Mouse (Mus musculus) adrenal gland (tissue): ENCODE measurements around the gene Trim7.
"Not testable (repeated sequence)": the region's sequence is repeated elsewhere in the genome, so short reads cannot be mapped to it uniquely, and the experiment has no call there.

Source experiments
- intact Hi-C: fragments of 180-260 bp; cut with DNase I; formaldehyde crosslinking; loops from one replicate; pipeline ENCODE4 v1.15.1; 2025

The Trim7 gene

GRCm38 (mm10) chr11:48821299-48821698 lies 4.6 kb upstream of the Trim7 start:
- intact Hi-C loops = not testable (repeated sequence)

- intact Hi-C loops = no loop called here
These were observed 3.0 kb upstream of the Trim7 start for GRCm38 (mm10) chr11:48822768-48823512.

DNA sequence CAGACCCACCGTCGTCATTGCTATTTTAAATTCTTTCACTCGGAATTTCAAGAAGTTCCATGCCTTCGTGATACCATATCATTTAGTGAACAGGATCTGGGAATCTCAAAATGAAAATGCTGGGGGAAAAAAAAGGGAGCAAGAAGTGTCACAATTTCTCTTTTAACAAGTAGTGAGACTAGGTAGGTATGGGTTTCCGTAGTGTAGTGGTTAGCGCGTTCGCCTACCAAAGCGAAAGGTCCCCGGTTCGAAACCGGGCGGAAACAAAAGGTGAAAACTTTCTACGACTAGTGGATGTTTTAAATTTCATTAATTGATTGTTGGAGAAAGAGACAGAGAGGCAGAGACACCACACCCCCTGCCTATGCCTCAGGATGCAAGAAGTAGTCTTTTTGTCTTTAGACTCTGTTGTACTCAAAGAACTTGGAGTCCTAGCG lies 2.4 kb upstream of the Trim7 start:
- intact Hi-C loops = no loop called here

GRCm38 (mm10) chr11:48824311-48824830 lies 1.6 kb upstream of the Trim7 start:
- intact Hi-C loops = no loop called here

- intact Hi-C loops = no loop called here
These were observed 784 bp downstream of the Trim7 start for GRCm38 (mm10) chr11:48826752-48827096.

- intact Hi-C loops = no loop called here
These were observed 2.0 kb downstream of the Trim7 start for GRCm38 (mm10) chr11:48827926-48828325.

DNA sequence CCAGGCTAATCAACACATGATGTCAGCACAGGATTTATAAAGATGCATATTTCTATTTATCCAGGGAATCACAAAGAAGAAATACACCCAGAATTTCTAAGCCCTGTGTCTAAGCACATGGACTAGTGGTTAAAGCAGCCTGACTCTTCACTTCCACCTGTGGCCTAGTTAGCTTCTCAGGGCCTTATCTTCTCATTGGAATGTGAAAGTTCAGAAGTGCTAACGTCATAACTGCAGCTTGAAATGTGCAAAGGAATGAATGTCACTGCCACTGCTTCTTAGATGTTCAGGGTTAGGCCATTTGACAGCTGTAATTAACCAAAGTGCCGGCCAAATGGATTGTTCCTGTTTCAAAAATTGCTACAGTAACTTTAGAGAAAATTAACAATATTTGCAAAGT lies 4.3 kb downstream of the Trim7 start:
- intact Hi-C loops = no loop called here

- intact Hi-C loops = no loop called here
These were observed 5.3 kb downstream of the Trim7 start for GRCm38 (mm10) chr11:48831273-48831672.

DNA sequence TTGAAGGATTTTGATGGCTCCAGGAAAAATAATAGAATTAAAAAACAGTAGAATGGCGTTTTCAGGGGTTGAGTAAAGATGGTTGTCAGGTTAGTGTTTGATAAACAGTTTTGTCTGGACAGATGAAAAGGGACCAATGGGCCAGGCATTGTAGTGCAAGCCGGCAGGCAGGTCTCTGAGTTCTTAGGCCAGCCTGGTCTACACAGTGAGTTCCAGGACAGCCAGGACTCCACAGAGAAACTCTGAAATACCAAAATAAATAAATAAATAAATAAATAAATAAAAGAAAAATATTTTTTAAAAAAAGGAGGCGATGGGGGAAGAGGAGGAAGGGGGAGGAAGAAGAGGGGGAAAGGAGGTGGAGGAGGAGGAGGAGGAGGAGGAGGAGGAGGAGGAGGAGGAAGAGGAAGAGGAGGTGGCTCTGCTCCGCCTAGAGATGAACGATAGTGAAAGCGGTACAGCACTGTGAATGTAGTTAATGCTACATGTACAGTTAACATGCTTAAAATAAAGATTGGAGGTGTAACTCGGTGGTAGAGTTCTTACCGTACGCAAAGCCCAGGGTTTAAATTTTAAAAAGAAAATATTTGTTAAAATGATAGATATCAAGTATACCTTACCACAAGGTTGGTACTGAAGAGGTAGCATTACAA lies 7.3 kb downstream of the Trim7 start:
- intact Hi-C loops = no loop called here

GRCm38 (mm10) chr11:48833731-48834639 lies 8.0 kb downstream of the Trim7 start:
- intact Hi-C loops = loop anchor here (1.0 to 2.0 kb wide), 2 partner anchors 15 to 22 kb away; no protein-coding TSS in a partner anchor

GRCm38 (mm10) chr11:48835923-48836322 lies 10.0 kb downstream of the Trim7 start:
- intact Hi-C loops = loop anchor here (2.0 kb wide), 1 partner anchor 17 kb away; no protein-coding TSS in a partner anchor

GRCm38 (mm10) chr11:48836990-48837309 lies 11.0 kb downstream of the Trim7 start:
- intact Hi-C loops = no loop called here

DNA sequence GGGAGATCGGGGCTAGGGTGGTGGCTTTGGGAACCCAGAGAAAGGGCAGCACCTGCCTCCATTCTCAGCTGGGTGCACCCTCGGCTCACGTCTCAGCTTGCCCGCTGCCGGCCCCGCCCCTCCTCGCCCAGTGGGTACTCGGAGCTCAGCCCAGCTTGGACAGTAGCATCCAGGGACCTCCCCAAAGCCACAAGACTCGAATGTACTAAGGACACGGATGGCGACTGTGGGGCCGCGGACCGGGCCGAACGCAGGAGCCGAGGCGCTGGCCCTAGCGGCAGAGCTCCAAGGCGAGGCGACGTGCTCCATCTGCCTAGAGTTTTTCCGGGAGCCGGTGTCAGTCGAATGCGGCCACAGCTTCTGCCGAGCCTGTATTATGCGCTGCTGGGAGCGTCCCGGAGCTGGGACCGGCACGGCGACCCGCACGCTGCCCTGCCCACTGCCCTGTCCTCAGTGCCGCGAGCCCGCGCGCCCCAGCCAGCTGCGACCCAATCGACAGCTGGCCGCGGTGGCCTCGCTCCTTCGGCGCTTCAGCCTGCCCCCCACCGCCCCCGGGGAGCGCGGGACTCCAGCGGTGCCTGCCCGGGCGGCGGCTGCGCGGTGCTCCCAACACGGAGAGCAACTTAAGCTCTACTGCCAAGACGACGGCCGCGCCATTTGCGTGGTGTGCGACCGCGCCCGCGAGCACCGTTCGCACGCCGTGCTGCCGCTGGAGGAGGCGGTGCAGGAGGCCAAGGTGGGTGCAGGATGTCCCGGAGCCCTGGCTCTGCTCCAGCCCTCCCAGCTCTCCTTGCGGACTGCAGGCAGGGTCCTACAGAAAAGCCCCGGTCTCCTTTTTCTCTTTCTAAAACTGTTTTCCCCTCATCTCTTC lies 11.6 kb downstream of the Trim7 start:
- intact Hi-C loops = no loop called here

GRCm38 (mm10) chr11:48838181-48838797 lies 12.3 kb downstream of the Trim7 start:
- intact Hi-C loops = no loop called here

GRCm38 (mm10) chr11:48838879-48839680 lies 13.1 kb downstream of the Trim7 start:
- intact Hi-C loops = no loop called here

- intact Hi-C loops = no loop called here
These were observed 14.9 kb downstream of the Trim7 start for GRCm38 (mm10) chr11:48840805-48841204.

GRCm38 (mm10) chr11:48841213-48841612 lies 15.3 kb downstream of the Trim7 start:
- intact Hi-C loops = no loop called here

GRCm38 (mm10) chr11:48842378-48842792 lies 16.4 kb downstream of the Trim7 start:
- intact Hi-C loops = no loop called here

DNA sequence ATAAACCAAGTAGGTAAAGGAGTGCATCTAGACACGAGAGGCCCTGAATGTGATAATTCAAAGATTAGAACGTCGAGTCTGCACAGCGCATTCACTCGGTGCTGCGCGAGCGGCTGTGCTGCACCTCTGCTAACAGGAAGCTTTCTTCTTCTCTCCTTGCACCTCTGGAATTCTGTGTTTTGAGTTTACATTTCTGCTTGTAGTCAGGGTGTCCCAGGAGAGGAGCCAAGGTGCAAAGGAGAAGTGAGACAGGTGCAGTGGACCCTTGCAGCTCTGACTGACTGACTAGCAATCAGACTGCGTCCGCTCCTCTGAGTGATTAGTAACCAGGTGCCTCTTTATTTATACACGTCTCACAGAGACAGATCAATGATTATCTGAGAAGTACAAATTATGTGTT lies 17.3 kb downstream of the Trim7 start:
- intact Hi-C loops = no loop called here
